19 mouse cellular contexts compared by ENCODE assay signal in the genomic region with DNA sequence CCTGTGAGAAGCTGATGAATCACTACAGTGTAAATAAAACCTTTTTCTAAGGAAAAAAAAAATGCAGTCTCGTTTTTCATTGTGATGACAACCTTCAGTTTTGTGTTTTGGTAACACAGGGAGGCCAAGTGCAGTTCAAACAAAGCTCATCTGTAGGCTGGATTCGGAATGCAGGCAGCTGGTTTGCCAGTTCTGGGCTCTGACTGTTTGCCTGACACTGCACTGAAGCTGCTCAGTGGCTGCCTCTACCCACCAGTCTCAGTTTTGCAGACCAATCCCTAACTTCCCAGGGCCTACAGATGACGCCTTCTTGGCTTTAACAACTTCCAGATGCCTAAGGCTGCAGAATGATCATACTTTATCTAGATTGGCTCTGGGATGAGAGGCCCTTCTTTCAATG.
A peak's percentile ranks its signal among the peaks of the same experiment; 100 is the strongest.
DNase-seq lines count a peak whose midpoint lies in the region; ATAC-seq lines count a peak whose summit lies in the region.
"Had no signal": no experiment of that assay in that cellular context is flagged by ENCODE, and none has a peak within 500 bp of the region (broad histone marks: within the 10 kb centered on the region; RNA-seq: fewer than 3 reads in every experiment).

No protein-coding gene starts in this region.

- ATAC-seq in lung, embryonic 16.5 days (ENCODE audit: low read depth): peak; percentile 40; the same call in 1 of the 2 replicates
- ATAC-seq in embryonic facial prominence, embryonic 11.5 days (replicated peaks; ENCODE audit: insufficient number of reproducible peaks, low FRiP score, low TSS enrichment, low read depth): peak; percentile 57; the same call in 1 of the 2 replicates
- peak; percentile 66; the same call in 1 of the 2 replicates for ATAC-seq in stomach, embryonic 16.5 days (ENCODE audit: insufficient read depth, low FRiP score)
- ATAC-seq: forebrain, embryonic 13.5 days; liver, postnatal 0 days had no signal

- H3K4me2 ChIP-seq in lung, embryonic 16.5 days (ENCODE audit: low read depth, low read length): no peak overlapping the region
- H3K4me2 ChIP-seq in embryonic facial prominence, embryonic 11.5 days (ENCODE audit: low read depth, low read length): no peak overlapping the region
- H3K4me2 ChIP-seq in stomach, embryonic 16.5 days (ENCODE audit: low read depth, low read length): no peak overlapping the region
- H3K4me2 ChIP-seq: embryonic facial prominence, embryonic 13.5 days; forebrain, embryonic 13.5 days; hindbrain, embryonic 14.5 days; limb, embryonic 12.5 days; midbrain, embryonic 12.5 days had no signal

- no peaks in the 10 kb centered on the region for H3K27me3 ChIP-seq in lung, embryonic 16.5 days (ENCODE audit: control insufficient read depth, insufficient read depth, low read depth, low read length)
- H3K27me3 ChIP-seq in embryonic facial prominence, embryonic 11.5 days (ENCODE audit: control insufficient read depth, insufficient read depth, low read length): no peaks in the 10 kb centered on the region
- H3K27me3 ChIP-seq in stomach, embryonic 16.5 days (ENCODE audit: control insufficient read depth, insufficient read depth, low read length): no peaks in the 10 kb centered on the region
- H3K27me3 ChIP-seq: embryonic facial prominence, embryonic 13.5 days; forebrain, embryonic 13.5 days; limb, embryonic 12.5 days; midbrain, embryonic 12.5 days had no signal

- H3K9me3 ChIP-seq in lung, embryonic 16.5 days (ENCODE audit: control insufficient read depth, low read length): no peaks in the 10 kb centered on the region
- no peaks in the 10 kb centered on the region for H3K9me3 ChIP-seq in embryonic facial prominence, embryonic 11.5 days (replicated peaks; ENCODE audit: control insufficient read depth, low read length)
- no peaks in the 10 kb centered on the region for H3K9me3 ChIP-seq in stomach, embryonic 16.5 days (replicated peaks; ENCODE audit: control insufficient read depth, low read length)
- H3K9me3 ChIP-seq: embryonic facial prominence, embryonic 13.5 days; forebrain, embryonic 13.5 days; limb, embryonic 12.5 days; midbrain, embryonic 12.5 days had no signal

- no peaks in the 10 kb centered on the region for H3K36me3 ChIP-seq in lung, embryonic 16.5 days (ENCODE audit: control insufficient read depth, insufficient read depth, low read length)
- no peaks in the 10 kb centered on the region for H3K36me3 ChIP-seq in embryonic facial prominence, embryonic 11.5 days (replicated peaks; ENCODE audit: control insufficient read depth, insufficient read depth, low read depth, low read length)
- H3K36me3 ChIP-seq in stomach, embryonic 16.5 days (ENCODE audit: control insufficient read depth, insufficient read depth, low read length): no peaks in the 10 kb centered on the region
- H3K36me3 ChIP-seq: embryonic facial prominence, embryonic 13.5 days; limb, embryonic 12.5 days; midbrain, embryonic 12.5 days had no signal

- no peak overlapping the region for H3K4me3 ChIP-seq in lung, embryonic 16.5 days (ENCODE audit: low read length)
- H3K4me3 ChIP-seq in embryonic facial prominence, embryonic 11.5 days (ENCODE audit: low read depth, low read length): no peak overlapping the region
- no peak overlapping the region for H3K4me3 ChIP-seq in stomach, embryonic 16.5 days (replicated peaks; ENCODE audit: low read length)
- H3K4me3 ChIP-seq: embryonic facial prominence, embryonic 13.5 days; forebrain, embryonic 13.5 days; limb, embryonic 12.5 days; midbrain, embryonic 12.5 days had no signal

- peak; percentile 46 for DNase-seq in embryo, embryonic 10 days (ENCODE audit: low spot score)
- no peak for DNase-seq in embryo, embryonic 9.5 days (ENCODE audit: extremely low spot score)
- no peak for DNase-seq in lung, postnatal 36 days
- DNase-seq in embryonic facial prominence, embryonic 11.5 days (ENCODE audit: low spot score): peak; percentile 63
- no peak for DNase-seq in natural killer cell, adult 2 months (ENCODE audit: low spot score in 2 of 2)
- no peak for DNase-seq in gastrocnemius, adult 8-10 months (ENCODE audit: low spot score in 2 of 2)
- DNase-seq: cerebellum, adult 18-20 months; heart, adult 18-20 months; kidney, postnatal 14 days; layer of hippocampus, postnatal 36 days; liver, postnatal 0 days; thymus, adult 18-20 months had no signal

- WGBS in lung, embryonic 16.5 days: 38% methylated on average over 3 of the region's 3 CpGs
- WGBS in embryonic facial prominence, embryonic 11.5 days: 32% methylated on average over 3 of the region's 3 CpGs
- WGBS in stomach, embryonic 16.5 days: 15% methylated on average over 3 of the region's 3 CpGs

- H3K9ac ChIP-seq in lung, embryonic 16.5 days (ENCODE audit: low read length): no peak overlapping the region
- no peak overlapping the region for H3K9ac ChIP-seq in embryonic facial prominence, embryonic 11.5 days (replicated peaks; ENCODE audit: low read length)
- no peak overlapping the region for H3K9ac ChIP-seq in stomach, embryonic 16.5 days (ENCODE audit: low read length)
- H3K9ac ChIP-seq: embryonic facial prominence, embryonic 13.5 days; forebrain, embryonic 13.5 days; hindbrain, embryonic 14.5 days; limb, embryonic 12.5 days; liver, postnatal 0 days; midbrain, embryonic 12.5 days had no signal

- no peak overlapping the region for H3K27ac ChIP-seq in lung, embryonic 16.5 days (ENCODE audit: low read length)
- no peak overlapping the region for H3K27ac ChIP-seq in embryonic facial prominence, embryonic 11.5 days (replicated peaks; ENCODE audit: low read depth, low read length)
- H3K27ac ChIP-seq in stomach, embryonic 16.5 days (ENCODE audit: low read length): peak overlapping the region; percentile 62
- H3K27ac ChIP-seq: embryonic facial prominence, embryonic 13.5 days; forebrain, embryonic 13.5 days; hindbrain, embryonic 14.5 days; limb, embryonic 12.5 days; midbrain, embryonic 12.5 days had no signal

- 0 out of 2 replicates have a peak, but pooled peaks cover 5% of the 10 kb centered on the region for H3K4me1 ChIP-seq in lung, embryonic 16.5 days (replicated peaks; ENCODE audit: control insufficient read depth, insufficient read depth, low read length)
- no peaks in the 10 kb centered on the region for H3K4me1 ChIP-seq in embryonic facial prominence, embryonic 11.5 days (ENCODE audit: control insufficient read depth, insufficient read depth, low read length)
- H3K4me1 ChIP-seq in stomach, embryonic 16.5 days (ENCODE audit: control insufficient read depth, insufficient read depth, low read length): peaks cover 13% of the 10 kb centered on the region

Comparison
In these comparisons a context has a peak if more than half of its experiments do, and no peak if none do; other contexts are left out.
1. DNase-seq: peak in embryo, embryonic 10 days (single experiment) and embryonic facial prominence, embryonic 11.5 days (single experiment); none in embryo, embryonic 9.5 days (single experiment), lung, postnatal 36 days (single experiment), natural killer cell, adult 2 months (0 of 2) and gastrocnemius, adult 8-10 months (0 of 2).
2. Peak in every context shown above with its lines, with median percentiles within 50 percentile points of each other: ATAC-seq.